Mouse (Mus musculus): Measurements from ENCODE around the gene Cacnb2.

The Cacnb2 gene

DNA sequence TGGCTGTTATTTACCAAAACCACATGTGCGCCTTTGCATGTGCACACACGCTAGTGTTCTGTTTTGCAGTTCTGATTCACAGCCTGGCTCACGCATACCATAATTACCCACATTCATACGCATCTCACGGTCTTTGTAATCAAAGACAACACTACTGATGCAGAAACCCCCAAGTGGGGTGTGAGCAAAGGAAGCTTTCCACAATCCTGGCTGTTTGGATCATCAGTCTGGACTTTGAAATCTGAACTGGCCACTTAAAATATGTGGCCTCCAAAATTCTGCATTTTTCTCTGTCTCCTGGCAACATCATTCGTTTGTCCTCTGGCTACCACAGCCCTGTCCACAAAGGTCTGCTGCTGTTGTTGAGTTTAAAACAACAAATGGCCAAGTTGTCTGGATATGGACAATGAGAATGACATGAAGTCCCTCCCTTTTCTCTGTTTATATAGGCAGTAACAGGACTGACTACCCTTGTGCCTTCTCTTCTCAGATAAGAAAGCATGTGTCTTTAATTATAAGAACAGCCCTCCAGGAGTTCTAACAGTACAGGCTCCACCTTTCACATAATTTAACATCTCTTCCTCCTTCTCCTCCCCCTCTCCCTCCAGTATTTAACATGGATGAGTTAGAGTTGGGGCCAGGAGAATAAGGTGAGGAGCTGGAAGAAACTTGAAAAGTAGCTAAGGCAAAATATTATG, 204.9 kb downstream of the Cacnb2 start:
- no peak for TF ChIP-seq GATA4 (IDR thresholded peaks at IDR 0.05; ENCODE audit: insufficient replicate concordance, low read length)

GRCm38 (mm10) chr2:14814977-14815376, 212.1 kb downstream of the Cacnb2 start:
- TF ChIP-seq GATA4 (IDR thresholded peaks at IDR 0.05; ENCODE audit: insufficient replicate concordance, low read length) = no peak

DNA sequence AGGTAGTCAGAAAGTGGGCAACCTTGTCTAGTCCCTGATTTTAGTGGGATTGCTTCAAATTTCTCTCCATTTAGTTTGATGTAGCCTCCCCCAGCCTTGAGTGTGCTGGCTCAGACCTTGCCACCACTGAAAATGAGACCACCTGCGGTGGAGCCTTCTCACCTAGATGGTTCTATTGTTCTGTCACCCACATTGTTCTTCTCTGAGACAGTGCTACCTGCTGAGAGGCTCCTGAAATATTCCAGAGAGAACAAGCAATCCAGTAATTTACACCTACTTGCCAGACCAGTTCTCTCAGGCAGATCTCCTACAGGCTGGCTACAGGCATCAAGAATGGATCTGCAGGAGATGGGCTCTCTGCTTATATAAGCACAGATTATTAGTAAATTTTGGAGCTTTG, 215.8 kb downstream of the Cacnb2 start:
- TF ChIP-seq GATA4 (IDR thresholded peaks at IDR 0.05; ENCODE audit: insufficient replicate concordance, low read length) = no peak

- no peak for TF ChIP-seq GATA4 (IDR thresholded peaks at IDR 0.05; ENCODE audit: insufficient replicate concordance, low read length)
These were observed 218.1 kb downstream of the Cacnb2 start for GRCm38 (mm10) chr2:14820946-14821345.

DNA sequence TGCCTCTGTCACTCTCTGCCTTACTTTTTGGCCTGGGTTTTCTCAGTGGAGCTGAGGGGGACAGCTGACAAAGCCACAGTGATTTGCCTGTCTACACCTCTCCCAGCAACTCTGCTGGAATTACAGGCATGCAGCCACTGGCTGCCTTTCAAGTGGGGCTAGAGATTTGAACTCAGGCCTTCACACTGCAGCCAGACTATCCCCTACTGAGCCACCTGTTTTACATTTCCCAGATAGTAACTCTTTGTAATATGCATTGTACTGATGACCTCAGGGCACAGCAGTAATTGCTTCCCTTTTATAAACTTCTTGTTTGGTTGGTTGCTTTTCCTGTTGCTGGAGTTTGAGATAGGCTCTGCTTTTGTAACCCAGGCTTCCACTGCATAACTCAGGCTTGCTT, 220.2 kb downstream of the Cacnb2 start:
- TF ChIP-seq GATA4 (IDR thresholded peaks at IDR 0.05; ENCODE audit: insufficient replicate concordance, low read length) = no peak

DNA sequence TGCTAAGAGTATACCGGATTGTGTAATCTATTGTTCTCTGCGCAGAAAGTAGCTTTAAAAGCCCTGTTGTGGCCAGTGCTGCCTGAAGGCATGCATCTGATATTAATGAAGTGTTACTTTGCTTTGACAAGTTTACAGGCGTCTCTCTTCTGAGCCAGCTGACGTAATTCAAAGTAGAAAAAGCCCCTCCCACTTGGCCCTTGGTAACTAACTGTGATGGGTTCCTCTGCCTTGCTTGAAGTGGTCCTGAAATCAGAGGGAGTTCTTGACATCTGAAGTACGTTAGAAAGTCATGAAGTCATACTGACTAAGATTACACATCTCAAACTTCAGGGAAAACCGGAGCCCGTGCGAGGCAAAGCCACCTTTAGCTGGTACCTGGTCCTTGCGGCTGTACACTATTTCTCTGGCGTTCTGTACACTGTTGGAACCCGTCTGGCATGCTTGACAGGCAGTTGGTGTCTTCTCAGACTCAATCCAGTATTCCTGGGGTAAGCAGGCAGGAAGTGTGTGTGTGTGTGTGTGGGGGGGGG, 221.0 kb downstream of the Cacnb2 start:
- no peak for TF ChIP-seq GATA4 (IDR thresholded peaks at IDR 0.05; ENCODE audit: insufficient replicate concordance, low read length)

- no peak for TF ChIP-seq GATA4 (IDR thresholded peaks at IDR 0.05; ENCODE audit: insufficient replicate concordance, low read length)
These were observed 222.3 kb downstream of the Cacnb2 start for GRCm38 (mm10) chr2:14825146-14825545.

GRCm38 (mm10) chr2:14829451-14829850, 226.6 kb downstream of the Cacnb2 start:
- no peak for TF ChIP-seq GATA4 (IDR thresholded peaks at IDR 0.05; ENCODE audit: insufficient replicate concordance, low read length)

DNA sequence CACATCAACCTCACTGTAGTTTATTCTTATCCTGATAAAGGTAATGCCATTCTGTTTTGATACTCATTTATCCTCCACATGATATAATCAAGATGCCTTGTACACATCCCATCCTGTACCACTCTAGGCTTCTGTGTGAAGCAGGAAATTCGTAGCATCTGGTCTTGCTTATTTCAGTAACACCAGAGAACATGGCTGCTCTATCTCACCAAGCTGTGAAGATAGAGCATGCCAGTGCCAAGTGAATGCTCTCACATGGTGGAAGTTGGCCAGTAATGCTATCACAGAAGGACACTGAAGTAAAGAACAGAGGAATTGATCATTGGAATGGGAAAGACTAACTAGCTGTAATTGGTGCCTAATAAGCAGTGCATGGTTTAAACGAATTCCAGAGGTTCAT, 228.4 kb downstream of the Cacnb2 start:
- no peak for TF ChIP-seq GATA4 (IDR thresholded peaks at IDR 0.05; ENCODE audit: insufficient replicate concordance, low read length)

- no peak for TF ChIP-seq GATA4 (IDR thresholded peaks at IDR 0.05; ENCODE audit: insufficient replicate concordance, low read length)
These were observed 231.9 kb downstream of the Cacnb2 start for GRCm38 (mm10) chr2:14834700-14835317.

DNA sequence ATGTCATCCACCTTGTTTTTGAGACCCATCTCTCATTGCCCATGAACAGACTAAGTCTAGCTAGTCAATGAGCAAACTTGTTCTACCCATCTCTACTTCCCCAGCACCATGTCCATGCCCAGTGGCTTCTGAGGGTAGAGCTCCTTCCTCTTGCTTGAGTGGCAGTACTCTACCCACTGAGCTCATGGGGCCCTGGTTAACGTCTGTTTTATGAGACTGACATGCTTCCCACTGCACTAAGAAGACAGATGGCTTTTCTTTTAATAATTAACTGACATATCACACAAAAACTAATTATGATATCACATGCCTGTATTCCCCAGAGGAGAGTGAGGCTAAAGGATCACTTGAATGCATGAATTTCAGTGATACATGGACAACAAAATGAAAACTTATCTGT, 238.4 kb downstream of the Cacnb2 start:
- TF ChIP-seq GATA4 (IDR thresholded peaks at IDR 0.05; ENCODE audit: insufficient replicate concordance, low read length) = no peak

GRCm38 (mm10) chr2:14846727-14847126, 243.8 kb downstream of the Cacnb2 start:
- TF ChIP-seq GATA4 (IDR thresholded peaks at IDR 0.05; ENCODE audit: insufficient replicate concordance, low read length) = no peak

DNA sequence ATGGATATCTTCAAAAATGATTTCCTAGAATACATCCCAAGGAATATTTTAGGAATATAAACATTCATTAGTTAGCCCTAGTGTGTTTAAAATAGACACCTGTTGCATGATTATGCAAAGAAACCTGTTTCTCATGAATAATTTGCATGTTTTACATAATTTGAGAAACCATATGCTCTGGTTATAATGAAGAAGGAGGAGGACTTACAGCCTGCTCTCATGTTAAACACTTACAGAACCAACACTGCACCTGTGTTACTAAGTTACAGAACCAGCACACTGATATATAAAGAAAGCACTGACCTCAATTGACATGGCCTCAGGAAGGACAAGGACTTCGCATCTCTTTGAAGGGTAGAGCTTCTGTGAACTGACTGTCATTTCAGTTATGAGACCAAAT, 244.3 kb downstream of the Cacnb2 start:
- no peak for TF ChIP-seq GATA4 (IDR thresholded peaks at IDR 0.05; ENCODE audit: insufficient replicate concordance, low read length)

GRCm38 (mm10) chr2:14850831-14851230, 247.9 kb downstream of the Cacnb2 start:
- TF ChIP-seq GATA4 (IDR thresholded peaks at IDR 0.05; ENCODE audit: insufficient replicate concordance, low read length) = no peak

- no peak for TF ChIP-seq GATA4 (IDR thresholded peaks at IDR 0.05; ENCODE audit: insufficient replicate concordance, low read length)
These were observed 248.5 kb downstream of the Cacnb2 start for GRCm38 (mm10) chr2:14851383-14851782.

DNA sequence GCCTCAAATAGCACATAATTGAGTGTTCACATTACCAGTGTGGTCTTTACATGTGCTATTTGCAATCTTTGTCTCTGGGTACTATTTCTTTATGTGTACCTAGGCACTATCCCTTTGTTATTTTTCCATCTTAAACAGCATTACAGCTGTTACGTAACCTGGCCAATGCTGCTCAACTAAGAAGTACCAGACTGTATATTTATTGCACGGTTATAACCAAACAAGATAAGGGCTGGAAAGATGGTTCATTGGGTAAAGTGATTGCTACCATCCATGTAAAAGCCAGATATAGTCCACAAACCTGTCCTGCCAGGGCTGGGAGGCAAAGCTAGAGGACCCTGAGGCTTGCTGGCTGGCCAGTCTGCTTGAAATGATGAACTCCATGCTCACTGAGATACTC, 251.2 kb downstream of the Cacnb2 start:
- TF ChIP-seq GATA4 (IDR thresholded peaks at IDR 0.05; ENCODE audit: insufficient replicate concordance, low read length) = no peak

DNA sequence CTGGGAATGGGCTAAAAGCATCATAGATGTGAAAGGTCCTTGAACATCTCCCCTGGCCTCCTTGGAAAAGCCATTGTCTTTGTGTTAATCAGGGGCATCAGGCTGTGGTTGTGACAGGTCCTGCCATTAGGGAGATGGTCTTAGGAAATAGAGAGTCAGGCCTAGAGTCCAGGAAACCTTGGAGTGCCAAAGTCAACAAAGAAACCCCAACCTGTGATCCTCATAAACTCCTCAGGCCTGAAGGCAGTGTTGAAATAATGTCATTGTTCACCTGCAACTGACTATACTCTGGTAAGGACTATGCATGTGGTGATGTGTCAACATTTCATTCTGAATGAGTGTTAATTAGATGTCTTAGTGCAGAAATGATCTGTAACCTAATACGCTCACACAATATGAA, 255.4 kb downstream of the Cacnb2 start:
- TF ChIP-seq GATA4 (IDR thresholded peaks at IDR 0.05; ENCODE audit: insufficient replicate concordance, low read length) = no peak
